Mouse (Mus musculus): ENCODE results near the gene Noct. TPM values are rescaled to one million over a fixed set of nuclear protein-coding genes. Genes with fewer than 3 reads are reported as not detected.

Noct gene
- polyA plus RNA-seq, 1 experiment from 2014 or later = 20.3 TPM

- H3K9ac ChIP-seq = no peak overlapping the region
- no peak overlapping the region for H3K27ac ChIP-seq
- no peak overlapping the region for H3K4me3 ChIP-seq
- no peaks in the 10 kb centered on the region for H3K27me3 ChIP-seq (replicated peaks)
- no peak for ATAC-seq (ENCODE audit: low FRiP score, low read depth)
- H3K4me2 ChIP-seq (replicated peaks) = no peak overlapping the region
- H3K4me1 ChIP-seq = no peaks in the 10 kb centered on the region
- WGBS = 88% methylated on average over 12 of the region's 12 CpGs
- H3K36me3 ChIP-seq = peaks cover 77% of the 10 kb centered on the region
- no peaks in the 10 kb centered on the region for H3K9me3 ChIP-seq
Observed at GRCm38 (mm10) chr3:51256450-51256849, 32.2 kb downstream of the Noct start.

GRCm38 (mm10) chr3:51258070-51258469 lies 33.8 kb downstream of the Noct start:
- Histone ChIP-seq H3K4me3 (no peak overlapping the region), H3K27me3 (replicated peaks) (no peaks in the 10 kb centered on the region), H3K9me3 (no peaks in the 10 kb centered on the region), H3K36me3 (peaks cover 80% of the 10 kb centered on the region), H3K27ac (no peak overlapping the region), H3K4me2 (replicated peaks) (no peak overlapping the region), H3K9ac (no peak overlapping the region), H3K4me1 (no peaks in the 10 kb centered on the region)
- ATAC-seq (ENCODE audit: low FRiP score, low read depth) = no peak
- 95% methylated on average over 5 of the region's 5 CpGs for WGBS

GRCm38 (mm10) chr3:51262942-51263341 lies 38.7 kb downstream of the Noct start:
- WGBS = 93% methylated on average over 8 of the region's 8 CpGs
- no peak for ATAC-seq (ENCODE audit: low FRiP score, low read depth)
- Histone ChIP-seq H3K9me3 (no peaks in the 10 kb centered on the region), H3K4me2 (replicated peaks) (no peak overlapping the region), H3K9ac (no peak overlapping the region), H3K27me3 (replicated peaks) (no peaks in the 10 kb centered on the region), H3K4me1 (no peaks in the 10 kb centered on the region), H3K36me3 (peaks cover 67% of the 10 kb centered on the region), H3K27ac (no peak overlapping the region), H3K4me3 (no peak overlapping the region)

- H3K9me3 ChIP-seq = no peaks in the 10 kb centered on the region
- H3K9ac ChIP-seq = no peak overlapping the region
- WGBS = 89% methylated on average over 12 of the region's 12 CpGs
- no peak overlapping the region for H3K4me2 ChIP-seq (replicated peaks)
- peaks cover 25% of the 10 kb centered on the region for H3K36me3 ChIP-seq
- no peaks in the 10 kb centered on the region for H3K27me3 ChIP-seq (replicated peaks)
- H3K27ac ChIP-seq = no peak overlapping the region
- no peak for ATAC-seq (ENCODE audit: low FRiP score, low read depth)
- H3K4me3 ChIP-seq = no peak overlapping the region
- H3K4me1 ChIP-seq = no peaks in the 10 kb centered on the region; the same call in 1 of the 2 replicates
Observed at GRCm38 (mm10) chr3:51268434-51268833, 44.2 kb downstream of the Noct start.

GRCm38 (mm10) chr3:51270069-51270817 lies 46.0 kb downstream of the Noct start:
- no peaks in the 10 kb centered on the region; the same call in 1 of the 2 replicates for H3K4me1 ChIP-seq
- ATAC-seq (ENCODE audit: low FRiP score, low read depth) = no peak
- H3K4me3 ChIP-seq = no peak overlapping the region
- H3K36me3 ChIP-seq = peaks cover 7% of the 10 kb centered on the region
- no peaks in the 10 kb centered on the region for H3K27me3 ChIP-seq (replicated peaks)
- no peak overlapping the region for H3K4me2 ChIP-seq (replicated peaks)
- 92% methylated on average over 12 of the region's 12 CpGs for WGBS
- H3K9me3 ChIP-seq = no peaks in the 10 kb centered on the region
- no peak overlapping the region for H3K9ac ChIP-seq
- H3K27ac ChIP-seq = no peak overlapping the region

- H3K36me3 ChIP-seq = no peaks in the 10 kb centered on the region
- WGBS = under 1% methylated on average over 33 of the region's 33 CpGs
Observed at GRCm38 (mm10) chr3:51275956-51276398, 51.7 kb downstream of the Noct start.

DNA sequence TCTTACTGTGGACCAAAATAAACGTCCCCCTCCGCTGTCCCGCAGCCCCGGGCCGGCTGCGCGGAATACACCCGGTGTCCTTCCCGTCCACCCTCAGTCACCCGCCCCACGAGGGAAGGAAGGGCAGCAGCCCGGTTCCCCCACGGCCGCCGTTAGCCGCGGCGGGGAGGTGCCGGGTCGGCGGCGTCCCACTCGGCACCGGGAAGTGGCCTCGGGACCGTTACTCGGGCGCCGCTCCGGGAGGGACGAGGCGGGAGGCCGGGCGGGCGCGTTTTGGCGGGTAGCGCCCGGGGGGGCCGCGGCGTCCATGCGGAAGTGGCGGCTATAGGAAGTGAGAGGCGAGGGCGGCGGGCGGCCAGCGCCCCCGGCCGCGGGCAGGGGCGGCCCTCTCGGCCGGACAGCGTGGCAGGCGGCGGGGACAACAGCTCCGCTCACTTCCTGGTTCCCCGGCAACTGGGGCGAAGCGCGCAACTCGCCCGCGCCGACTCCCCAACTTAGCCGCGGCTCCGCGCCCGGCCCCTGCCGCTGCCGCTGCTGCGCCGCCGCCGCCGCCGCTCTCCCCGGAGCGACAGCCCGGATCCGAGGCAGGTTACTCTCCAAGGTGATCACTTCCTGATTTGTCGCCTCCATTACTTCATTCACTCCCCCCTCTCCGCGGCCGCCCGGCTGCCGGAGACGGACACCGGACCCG lies 52.3 kb downstream of the Noct start:
- no peaks in the 10 kb centered on the region for H3K27me3 ChIP-seq (replicated peaks)

More at GRCm38 (mm10) chr3:51275956-51276398, 51.7 kb downstream of the Noct start:
- Histone ChIP-seq H3K9me3 (no peaks in the 10 kb centered on the region), H3K4me3 (peak overlapping the region; percentile 98), H3K4me1 (no peaks in the 10 kb centered on the region), H3K4me2 (replicated peaks) (peak overlapping the region; percentile 80), H3K27me3 (replicated peaks) (no peaks in the 10 kb centered on the region), H3K9ac (peak overlapping the region; percentile 87), H3K27ac (peak overlapping the region; percentile 92; the same call in 1 of the 2 replicates)
- ATAC-seq (ENCODE audit: low FRiP score, low read depth) = peak; percentile 97

GRCm38 (mm10) chr3:51277201-51278150 lies 53.2 kb downstream of the Noct start:
- peak overlapping the region; percentile 98 for H3K4me3 ChIP-seq
- peak overlapping the region; percentile 80 for H3K4me2 ChIP-seq (replicated peaks)
- no peaks in the 10 kb centered on the region for H3K36me3 ChIP-seq
- H3K27ac ChIP-seq = peak overlapping the region; percentile 92
- H3K9me3 ChIP-seq = no peaks in the 10 kb centered on the region
- under 1% methylated on average over 75 of the region's 75 CpGs for WGBS
- no peaks in the 10 kb centered on the region for H3K27me3 ChIP-seq (replicated peaks)
- no peaks in the 10 kb centered on the region for H3K4me1 ChIP-seq
- ATAC-seq (ENCODE audit: low FRiP score, low read depth) = peak; percentile 61
- peak overlapping the region; percentile 87 for H3K9ac ChIP-seq

More for the DNA sequence above, 52.3 kb downstream of the Noct start:
- Histone ChIP-seq H3K36me3 (no peaks in the 10 kb centered on the region), H3K4me2 (replicated peaks) (peak overlapping the region; percentile 80), H3K4me3 (peak overlapping the region; percentile 98), H3K27ac (peak overlapping the region; percentile 92), H3K9me3 (no peaks in the 10 kb centered on the region), H3K4me1 (no peaks in the 10 kb centered on the region), H3K9ac (peak overlapping the region; percentile 87)
- peak; percentile 59 for ATAC-seq (ENCODE audit: low FRiP score, low read depth)
- under 1% methylated on average over 81 of the region's 93 CpGs for WGBS

GRCm38 (mm10) chr3:51278433-51278832 lies 54.2 kb downstream of the Noct start:
- H3K27ac ChIP-seq = no peak overlapping the region
- WGBS = 78% methylated on average over 4 of the region's 4 CpGs

GRCm38 (mm10) chr3:51281727-51282126 lies 57.5 kb downstream of the Noct start:
- H3K27ac ChIP-seq = no peak overlapping the region
- no peaks in the 10 kb centered on the region for H3K9me3 ChIP-seq
- H3K9ac ChIP-seq = no peak overlapping the region
- WGBS = 95% methylated on average over 4 of the region's 4 CpGs
- no peaks in the 10 kb centered on the region for H3K4me1 ChIP-seq
- ATAC-seq (ENCODE audit: low FRiP score, low read depth) = no peak
- H3K4me2 ChIP-seq (replicated peaks) = no peak overlapping the region
- H3K4me3 ChIP-seq = no peak overlapping the region
- no peaks in the 10 kb centered on the region for H3K27me3 ChIP-seq (replicated peaks)
- H3K36me3 ChIP-seq = peaks cover 3% of the 10 kb centered on the region; the same call in 1 of the 2 replicates

More at GRCm38 (mm10) chr3:51278433-51278832, 54.2 kb downstream of the Noct start:
- Histone ChIP-seq H3K4me1 (no peaks in the 10 kb centered on the region), H3K27me3 (replicated peaks) (no peaks in the 10 kb centered on the region), H3K4me2 (replicated peaks) (no peak overlapping the region), H3K9me3 (no peaks in the 10 kb centered on the region), H3K4me3 (no peak overlapping the region), H3K9ac (no peak overlapping the region), H3K36me3 (no peaks in the 10 kb centered on the region)
- ATAC-seq (ENCODE audit: low FRiP score, low read depth) = no peak

DNA sequence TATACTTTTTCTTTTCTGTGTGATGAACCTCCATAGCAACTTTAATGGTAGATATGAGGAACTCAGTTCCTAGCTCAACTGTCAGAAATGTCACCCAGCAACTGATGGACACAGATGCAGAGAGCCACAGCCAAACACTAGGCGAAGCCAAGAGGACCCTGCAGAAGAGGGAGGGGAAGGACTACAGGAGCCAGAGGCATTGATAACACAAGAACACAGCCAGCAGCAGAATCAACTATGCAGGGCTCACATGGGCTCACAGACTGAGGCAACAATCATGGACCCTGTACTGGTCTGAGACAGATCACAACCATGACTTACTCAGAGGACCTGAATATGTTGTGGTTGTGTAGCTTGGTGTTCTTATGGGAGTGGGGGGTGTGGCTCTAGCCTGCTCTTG lies 60.1 kb downstream of the Noct start:
- H3K4me2 ChIP-seq (replicated peaks) = no peak overlapping the region
- H3K9me3 ChIP-seq = no peaks in the 10 kb centered on the region
- H3K9ac ChIP-seq = no peak overlapping the region
- ATAC-seq (ENCODE audit: low FRiP score, low read depth) = no peak
- H3K27ac ChIP-seq = no peak overlapping the region
- WGBS = 68% methylated on average over 1 of the region's 1 CpGs
- H3K36me3 ChIP-seq = peaks cover 3% of the 10 kb centered on the region; the same call in 1 of the 2 replicates
- no peaks in the 10 kb centered on the region for H3K4me1 ChIP-seq
- no peak overlapping the region for H3K4me3 ChIP-seq
- H3K27me3 ChIP-seq (replicated peaks) = no peaks in the 10 kb centered on the region
